Mouse (Mus musculus): ENCODE measurements around the gene Miox. TPM values are rescaled to one million over a fixed set of nuclear protein-coding genes. Genes with fewer than 3 reads are reported as not detected.

Miox gene
- total RNA-seq (2012; rRNA removed): not detected in 2 replicates
- not detected for polyA plus RNA-seq (2012; ENCODE audit: insufficient read depth in 1 of 2, insufficient read length in 2 of 2, low read depth in 1 of 2, low replicate concordance in 2 of 2, missing spikeins in 1 of 2)

DNA sequence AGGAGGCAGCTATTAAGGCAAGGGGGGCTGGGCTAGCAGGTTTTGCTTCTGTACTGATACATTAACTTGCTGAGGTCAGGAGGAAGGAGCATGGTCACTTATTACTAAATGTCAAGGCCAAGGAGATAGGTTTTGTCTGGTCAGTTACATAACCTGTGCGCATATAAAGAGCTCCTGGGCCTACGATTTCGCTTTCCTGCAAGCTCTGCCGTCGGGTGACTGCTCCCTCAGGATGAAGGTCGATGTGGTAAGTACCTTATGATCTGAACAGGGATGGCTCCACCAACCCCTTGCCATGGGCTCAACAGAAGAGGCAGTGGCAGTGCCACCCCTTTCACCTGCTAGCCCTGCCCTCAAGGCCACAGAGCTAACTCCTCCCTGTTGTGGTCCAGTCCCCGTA lies at the start of gene Miox:
Miox (plus strand) TSS at position 128 of the 400 bp plus-strand sequence.
- H3K27me3 ChIP-seq (ENCODE audit: control insufficient read depth in 1 of 2, insufficient read depth in 2 of 2, low read length in 2 of 2): peaks cover 2 to 4% of the 10 kb centered on the region in 2 experiments; a peak in 3 of 4 replicates
- no peak within 1 kb of the TSS for H3K4me3 ChIP-seq (ENCODE audit: control insufficient read depth in 1 of 2, insufficient read depth in 1 of 2, low read depth in 2 of 2, low read length in 2 of 2)
- no peaks in the 10 kb centered on the region for H3K36me3 ChIP-seq (ENCODE audit: control insufficient read depth in 1 of 2, insufficient read depth in 2 of 2, low read length in 2 of 2)
- no peak within 1 kb of the TSS for H3K9ac ChIP-seq (ENCODE audit: control insufficient read depth, low read depth, low read length, poor library complexity, severe bottlenecking)
- no peak within 1 kb of the TSS for H3K27ac ChIP-seq (ENCODE audit: control insufficient read depth, low read depth, low read length)
- no peaks in the 10 kb centered on the region for H3K79me2 ChIP-seq (ENCODE audit: control insufficient read depth, insufficient read depth, low read length, poor library complexity)
- no peaks in the 10 kb centered on the region for H3K9me3 ChIP-seq (replicated peaks; ENCODE audit: insufficient read depth, low read length)
- TF ChIP-seq RCOR1 (IDR thresholded peaks at IDR 0.05; ENCODE audit: low read depth, low read length) (no peak), ETS1 (IDR thresholded peaks at IDR 0.05; ENCODE audit: low read depth, low read length) (no peak), ZNF384 (IDR thresholded peaks at IDR 0.05; ENCODE audit: low read depth, low read length) (no peak), SMC3 (IDR thresholded peaks at IDR 0.05; ENCODE audit: low read depth, low read length) (no peak), CHD1 (IDR thresholded peaks at IDR 0.05; ENCODE audit: low read depth, low read length) (no peak), USF2 (IDR thresholded peaks at IDR 0.05; ENCODE audit: borderline replicate concordance in 1 of 2, insufficient read depth in 1 of 2, low read depth in 1 of 2, low read length in 2 of 2) (no peak), MAX (IDR thresholded peaks at IDR 0.05; ENCODE audit: low read length) (no peak), ZKSCAN1 (IDR thresholded peaks at IDR 0.05; ENCODE audit: low read depth, low read length) (no peak), CTCF (IDR thresholded peaks at IDR 0.05 in 2 of 3, conservative IDR thresholded peaks at IDR 0.05 in 1 of 3; ENCODE audit: control insufficient read depth in 1 of 3, insufficient read depth in 1 of 3, low read depth in 2 of 3, low read length in 3 of 3, poor library complexity in 1 of 3, severe bottlenecking in 1 of 3) (no peak), POLR2A (IDR thresholded peaks at IDR 0.05; ENCODE audit: control insufficient read depth in 1 of 2, insufficient read depth in 1 of 2, low read depth in 1 of 2, low read length in 2 of 2, poor library complexity in 1 of 2) (no peak), NRF1 (IDR thresholded peaks at IDR 0.05; ENCODE audit: insufficient read depth, low read depth, low read length, poor library complexity, severe bottlenecking) (no peak), ELF1 (IDR thresholded peaks at IDR 0.05; ENCODE audit: low read depth, low read length) (no peak), MAZ (IDR thresholded peaks at IDR 0.05; ENCODE audit: low read depth, low read length) (no peak), BHLHE40 (IDR thresholded peaks at IDR 0.05; ENCODE audit: borderline replicate concordance, low read depth, low read length) (no peak), E2F4 (IDR thresholded peaks at IDR 0.05; ENCODE audit: borderline replicate concordance, low read depth, low read length) (no peak), UBTF (IDR thresholded peaks at IDR 0.05; ENCODE audit: borderline replicate concordance, insufficient read depth, low read depth, low read length) (no peak), POLR2AphosphoS2 (IDR thresholded peaks at IDR 0.05; ENCODE audit: low read length) (no peak), EP300 (IDR thresholded peaks at IDR 0.05; ENCODE audit: low read depth in 1 of 2, low read length in 2 of 2) (no peak), JUND (IDR thresholded peaks at IDR 0.05; ENCODE audit: low read depth, low read length) (no peak)
- DNase-seq (ENCODE audit: low read depth, low spot score): no peak
- H3K4me1 ChIP-seq (ENCODE audit: control insufficient read depth in 1 of 2, insufficient read depth in 2 of 2, low read length in 2 of 2): no peaks in the 10 kb centered on the region

DNA sequence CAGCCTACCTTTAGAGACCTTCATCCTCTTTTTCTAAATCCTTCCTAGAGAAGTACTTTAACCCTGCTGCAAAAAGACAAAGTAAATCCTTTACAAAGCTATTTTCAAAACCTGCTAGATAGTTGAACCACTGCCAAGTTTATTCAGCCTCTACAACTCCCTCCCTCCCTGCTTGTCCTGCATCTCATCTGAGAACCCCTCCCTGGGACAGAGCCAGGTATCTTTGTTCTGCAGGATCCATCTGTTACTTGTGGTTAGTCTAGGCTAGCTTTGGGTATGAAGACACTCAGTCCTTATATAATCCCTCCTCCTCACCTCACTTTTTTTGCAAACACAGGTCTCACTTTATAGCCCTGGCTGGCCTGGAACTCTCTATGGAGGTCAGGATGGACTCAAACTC lies 49.2 kb upstream of the Miox start:
- peaks cover 7 to 20% of the 10 kb centered on the region in 2 experiments; a peak in 3 of 4 replicates for H3K36me3 ChIP-seq (ENCODE audit: control insufficient read depth in 1 of 2, insufficient read depth in 2 of 2, low read length in 2 of 2)
- no peaks in the 10 kb centered on the region for H3K79me2 ChIP-seq (ENCODE audit: control insufficient read depth, insufficient read depth, low read length, poor library complexity)
- H3K4me3 ChIP-seq (ENCODE audit: control insufficient read depth in 1 of 2, insufficient read depth in 1 of 2, low read depth in 2 of 2, low read length in 2 of 2): no peak overlapping the region
- DNase-seq (ENCODE audit: low read depth, low spot score): peak; percentile 82
- no peaks in the 10 kb centered on the region for H3K27me3 ChIP-seq (ENCODE audit: control insufficient read depth in 1 of 2, insufficient read depth in 2 of 2, low read length in 2 of 2)
- H3K4me1 ChIP-seq (ENCODE audit: control insufficient read depth in 1 of 2, insufficient read depth in 2 of 2, low read length in 2 of 2): peaks cover 12 to 14% of the 10 kb centered on the region in 2 experiments
- H3K9ac ChIP-seq (ENCODE audit: control insufficient read depth, low read depth, low read length, poor library complexity, severe bottlenecking): no peak overlapping the region
- peak overlapping the region; percentile 48 for H3K27ac ChIP-seq (ENCODE audit: control insufficient read depth, low read depth, low read length)
- H3K9me3 ChIP-seq (replicated peaks; ENCODE audit: insufficient read depth, low read length): no peaks in the 10 kb centered on the region
- no peak for TF ChIP-seq E2F4 (IDR thresholded peaks at IDR 0.05; ENCODE audit: borderline replicate concordance, low read depth, low read length)
- TF ChIP-seq POLR2AphosphoS2 (IDR thresholded peaks at IDR 0.05; ENCODE audit: low read length): peak; percentile 22; the same call in 1 of the 2 replicates
- TF ChIP-seq BHLHE40 (IDR thresholded peaks at IDR 0.05; ENCODE audit: borderline replicate concordance, low read depth, low read length): no peak
- TF ChIP-seq CHD1 (IDR thresholded peaks at IDR 0.05; ENCODE audit: low read depth, low read length): no peak
- TF ChIP-seq ZC3H11A (IDR thresholded peaks at IDR 0.05; ENCODE audit: low read depth, low read length): no peak
- TF ChIP-seq CTCF (IDR thresholded peaks at IDR 0.05 in 2 of 3, conservative IDR thresholded peaks at IDR 0.05 in 1 of 3; ENCODE audit: control insufficient read depth in 1 of 3, insufficient read depth in 1 of 3, low read depth in 2 of 3, low read length in 3 of 3, poor library complexity in 1 of 3, severe bottlenecking in 1 of 3): no peak
- TF ChIP-seq RCOR1 (IDR thresholded peaks at IDR 0.05; ENCODE audit: low read depth, low read length): 0 out of 2 replicates have a peak, but pooled peaks have one; percentile 18
- no peak for TF ChIP-seq RAD21 (IDR thresholded peaks at IDR 0.05; ENCODE audit: low read depth, low read length)
- no peak for TF ChIP-seq UBTF (IDR thresholded peaks at IDR 0.05; ENCODE audit: borderline replicate concordance, insufficient read depth, low read depth, low read length)
- TF ChIP-seq ETS1 (IDR thresholded peaks at IDR 0.05; ENCODE audit: low read depth, low read length): peak; percentile 43; the same call in 1 of the 2 replicates
- TF ChIP-seq USF2 (IDR thresholded peaks at IDR 0.05; ENCODE audit: borderline replicate concordance in 1 of 2, insufficient read depth in 1 of 2, low read depth in 1 of 2, low read length in 2 of 2): no peak
- TF ChIP-seq ELF1 (IDR thresholded peaks at IDR 0.05; ENCODE audit: low read depth, low read length): no peak
- TF ChIP-seq NELFE (IDR thresholded peaks at IDR 0.05; ENCODE audit: low read depth, low read length): no peak
- TF ChIP-seq GABPA (IDR thresholded peaks at IDR 0.05; ENCODE audit: low read depth, low read length): no peak
- TF ChIP-seq JUND (IDR thresholded peaks at IDR 0.05; ENCODE audit: low read depth, low read length): no peak
- no peak for TF ChIP-seq HCFC1 (IDR thresholded peaks at IDR 0.05; ENCODE audit: low read depth, low read length)
- no peak for TF ChIP-seq POLR2A (IDR thresholded peaks at IDR 0.05; ENCODE audit: control insufficient read depth in 1 of 2, insufficient read depth in 1 of 2, low read depth in 1 of 2, low read length in 2 of 2, poor library complexity in 1 of 2)
- no peak for TF ChIP-seq MYC (IDR thresholded peaks at IDR 0.05; ENCODE audit: low read depth, low read length)
- no peak for TF ChIP-seq MAX (IDR thresholded peaks at IDR 0.05; ENCODE audit: low read length)
- TF ChIP-seq TCF12 (IDR thresholded peaks at IDR 0.05; ENCODE audit: low read depth, low read length): peak; percentile 56; the same call in 1 of the 2 replicates
- peak in 1 of 2 experiments; percentile 50; a peak in 1 of 4 replicates for TF ChIP-seq EP300 (IDR thresholded peaks at IDR 0.05; ENCODE audit: low read depth in 1 of 2, low read length in 2 of 2)

All from MEL (cell line).